Mouse (Mus musculus) heart, postnatal 0 days (tissue): ENCODE data around the gene Fis1. TPM values are rescaled to one million over a fixed set of nuclear protein-coding genes. Genes with fewer than 3 reads are reported as not detected.

Experiments used
- ATAC-seq: fragments of 200-750 bp; cut with Nextera tagmentation; 2 replicates; pipeline ENCODE4 v1.8.0; 2017; ENCODE audit warnings: low read depth, moderate number of reproducible peaks, moderate library complexity; ENCODE audit not compliant: insufficient read depth
- DNase-seq: peaks from one replicate; pipeline ENCODE4 v3.0.0-alpha.2; 2016; ENCODE audit warnings: low spot score
- H3K27ac ChIP-seq: fragments of 300-500 bp; sonication (generic); 2 replicates; pipeline ENCODE4 v1.5.1; 2014; ENCODE audit warnings: low read depth, mild to moderate bottlenecking
- H3K27me3 ChIP-seq: fragments of 300-500 bp; sonication (generic); 2 replicates; pipeline ENCODE4 v1.6.1; 2014; ENCODE audit warnings: low read length, mixed read lengths; ENCODE audit not compliant: control insufficient read depth, insufficient read depth
- H3K36me3 ChIP-seq: fragments of 300-500 bp; sonication (generic); replicated peaks from 2 replicates; pipeline ENCODE4 v1.6.1; 2014; ENCODE audit warnings: low read length, mixed read lengths; ENCODE audit not compliant: control insufficient read depth, insufficient read depth
- H3K4me1 ChIP-seq: fragments of 300-500 bp; sonication (generic); 2 replicates; pipeline ENCODE4 v1.6.1; 2014; ENCODE audit warnings: antibody characterized with exemption; ENCODE audit not compliant: control insufficient read depth, insufficient read depth
- H3K4me2 ChIP-seq: fragments of 300-500 bp; sonication (generic); 2 replicates; pipeline ENCODE4 v1.6.1; 2014; ENCODE audit warnings: low read depth, mild to moderate bottlenecking, low read length, moderate library complexity
- H3K4me3 ChIP-seq: fragments of 300-500 bp; sonication (generic); 2 replicates; pipeline ENCODE4 v1.5.1; 2014; ENCODE audit warnings: low read depth, low read length
- H3K9ac ChIP-seq: fragments of 300-500 bp; sonication (generic); replicated peaks from 2 replicates; pipeline ENCODE4 v1.6.1; 2014; ENCODE audit warnings: low read depth, low read length, mixed read lengths
- H3K9me3 ChIP-seq: fragments of 300-500 bp; sonication (generic); replicated peaks from 2 replicates; pipeline ENCODE4 v1.6.1; 2016; ENCODE audit warnings: low read length; ENCODE audit not compliant: control insufficient read depth
- CTCF ChIP-seq: IDR thresholded peaks from 2 replicates; pipeline ENCODE4 v1.5.1; 2016; ENCODE audit warnings: antibody characterized with exemption, control low read depth, low read depth
- EP300 ChIP-seq: IDR thresholded peaks from 2 replicates; pipeline ENCODE4 v1.6.1; 2016; ENCODE audit warnings: antibody characterized with exemption, low read depth
- WGBS: fragments of 180-500 bp; shearing (Covaris S2); extraction: QIAGEN DNeasy Blood & Tissue Kit; methylation state at CpG from one replicate; pipeline ENCODE4 v1.1.7; 2014; 5-methylcytosine and 5-hydroxymethylcytosine counted together
- polyA plus RNA-seq: library from polyadenylated mRNA; unstranded; fragments of >200 nt; fragmentation: Nextera tagmentation; extraction: Ambion mirVana; gene quantifications from 2 replicates; pipeline ENCODE4 v1.2.1, GENCODE M21; 2015
- total RNA-seq: library from RNA; depleted of rRNA; stranded (reverse); fragments of >200 nt; gene quantifications from 2 replicates; pipeline ENCODE4 v1.2.3, GENCODE M21; 2014; ENCODE audit warnings: low replicate concordance

The Fis1 gene
- total and polyA plus RNA-seq, 2 experiments from 2014 or later: 143 to 249 TPM

DNA sequence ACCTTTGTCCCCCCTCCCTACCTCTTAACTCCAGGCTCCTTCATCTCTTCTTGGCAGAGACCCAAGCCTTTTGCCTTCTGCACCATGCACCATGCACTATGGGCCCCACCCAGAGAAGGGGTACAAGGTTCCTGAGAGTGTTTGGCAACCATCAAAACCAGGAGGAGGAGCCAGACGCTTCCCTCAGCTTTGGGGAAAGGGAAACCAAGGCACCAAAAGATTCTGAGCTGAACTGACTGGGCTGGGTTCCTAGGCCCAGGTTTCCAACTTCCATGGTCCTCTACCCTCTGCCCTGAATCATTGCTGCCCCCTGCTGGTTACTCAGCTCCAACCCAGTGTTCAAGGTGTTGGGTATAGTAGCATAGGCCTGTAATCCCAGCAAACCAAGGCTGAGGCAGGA lies 17.6 kb downstream of the Fis1 start:
- Histone ChIP-seq H3K4me2 (no peak overlapping the region), H3K27me3 (no peaks in the 10 kb centered on the region), H3K27ac (no peak overlapping the region), H3K4me3 (no peak overlapping the region), H3K9ac (no peak overlapping the region), H3K4me1 (peaks cover 21% of the 10 kb centered on the region; the same call in 1 of the 2 replicates), H3K9me3 (no peaks in the 10 kb centered on the region), H3K36me3 (peaks cover 9% of the 10 kb centered on the region)
- ATAC-seq (no peak), DNase-seq (no peak)
- WGBS: 71% methylated on average over 1 of the region's 1 CpGs
- TF ChIP-seq CTCF (peak; percentile 71), EP300 (no peak)

DNA sequence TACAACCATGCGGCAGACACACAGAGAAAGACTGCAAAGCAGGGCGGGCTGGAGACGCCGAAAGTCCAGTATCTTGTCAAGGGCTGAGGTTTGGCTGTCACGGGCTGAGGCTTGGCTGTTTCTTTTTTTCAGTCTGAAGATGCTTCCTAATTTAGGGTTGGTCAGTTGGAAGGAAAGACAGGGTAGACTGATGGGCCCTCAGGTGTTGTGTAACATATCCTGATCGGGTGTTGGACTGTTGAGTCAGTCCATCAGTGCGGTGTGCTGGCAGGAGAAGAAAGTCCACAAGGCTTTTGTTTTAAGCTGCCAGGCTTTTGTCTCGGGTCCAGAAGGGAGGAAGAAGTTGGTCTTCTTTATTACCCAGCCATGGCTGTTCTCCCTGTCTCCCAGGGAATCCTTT lies 20.6 kb downstream of the Fis1 start:
- ATAC-seq: no peak
- Histone ChIP-seq H3K9ac (no peak overlapping the region), H3K27me3 (no peaks in the 10 kb centered on the region), H3K27ac (no peak overlapping the region), H3K4me1 (no peaks in the 10 kb centered on the region), H3K4me2 (no peak overlapping the region), H3K9me3 (no peaks in the 10 kb centered on the region), H3K4me3 (no peak overlapping the region), H3K36me3 (no peaks in the 10 kb centered on the region)
- TF ChIP-seq EP300 (no peak), CTCF (no peak)
- no peak for DNase-seq
- WGBS: 61% methylated on average over 8 of the region's 8 CpGs

- Histone ChIP-seq H3K4me3 (no peak overlapping the region), H3K9ac (no peak overlapping the region), H3K4me2 (no peak overlapping the region), H3K36me3 (peaks cover 16% of the 10 kb centered on the region), H3K4me1 (no peaks in the 10 kb centered on the region), H3K27me3 (no peaks in the 10 kb centered on the region), H3K9me3 (no peaks in the 10 kb centered on the region), H3K27ac (no peak overlapping the region)
- WGBS: 57% methylated on average over 4 of the region's 4 CpGs
- TF ChIP-seq EP300: no peak
- no peak for TF ChIP-seq CTCF
- ATAC-seq: no peak
- no peak for DNase-seq
These were observed 24.7 kb downstream of the Fis1 start for GRCm38 (mm10) chr5:136977769-136978168.

DNA sequence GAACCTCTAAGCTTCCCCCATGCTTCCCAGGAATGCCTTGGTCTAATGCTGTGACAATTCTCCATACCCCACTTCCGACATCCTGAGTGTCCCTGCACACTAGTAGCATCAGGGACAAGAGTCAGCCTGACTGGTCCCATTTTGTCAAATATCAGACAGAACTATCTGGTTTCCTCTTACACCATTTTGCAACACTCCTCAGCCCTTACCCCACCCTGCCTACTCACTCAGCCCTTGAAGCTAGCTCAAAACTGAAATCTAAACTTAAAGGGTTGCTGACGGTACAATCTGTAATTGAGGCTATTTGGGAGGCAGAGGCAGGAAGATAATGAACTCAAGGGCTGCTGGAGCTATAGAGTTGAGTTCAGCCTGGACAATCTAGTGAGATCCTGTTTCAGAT lies 26.7 kb downstream of the Fis1 start:
- peaks cover 24% of the 10 kb centered on the region for H3K36me3 ChIP-seq
- H3K27ac ChIP-seq: no peak overlapping the region
- H3K4me2 ChIP-seq: no peak overlapping the region
- H3K9me3 ChIP-seq: no peaks in the 10 kb centered on the region
- H3K27me3 ChIP-seq: no peaks in the 10 kb centered on the region
- no peak overlapping the region for H3K9ac ChIP-seq
- TF ChIP-seq EP300: no peak
- no peak for TF ChIP-seq CTCF
- no peak for DNase-seq
- no peaks in the 10 kb centered on the region for H3K4me1 ChIP-seq
- ATAC-seq: no peak
- H3K4me3 ChIP-seq: no peak overlapping the region
- 76% methylated on average over 2 of the region's 2 CpGs for WGBS

DNA sequence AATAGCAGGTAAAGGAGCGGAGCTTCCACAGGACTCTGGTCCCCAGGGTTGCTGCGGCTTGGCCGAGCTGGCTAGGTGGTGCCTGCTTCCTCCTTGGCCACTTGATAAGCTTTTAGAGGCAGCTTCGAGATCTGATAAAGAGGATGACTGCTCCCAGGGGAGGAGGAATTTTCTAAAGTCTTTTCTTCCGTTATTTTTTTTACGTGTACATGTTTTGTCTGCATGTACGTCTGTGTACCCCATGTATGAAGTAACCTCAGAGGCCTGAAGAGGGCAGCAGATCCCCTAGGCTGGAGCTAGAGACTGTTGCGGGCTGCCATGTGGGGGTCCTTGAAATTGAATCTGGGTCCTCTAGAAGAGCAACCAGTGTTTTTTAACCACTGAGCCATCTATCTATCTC lies 27.9 kb downstream of the Fis1 start:
- no peak for TF ChIP-seq CTCF
- no peak for TF ChIP-seq EP300
- 79% methylated on average over 8 of the region's 8 CpGs for WGBS

DNA sequence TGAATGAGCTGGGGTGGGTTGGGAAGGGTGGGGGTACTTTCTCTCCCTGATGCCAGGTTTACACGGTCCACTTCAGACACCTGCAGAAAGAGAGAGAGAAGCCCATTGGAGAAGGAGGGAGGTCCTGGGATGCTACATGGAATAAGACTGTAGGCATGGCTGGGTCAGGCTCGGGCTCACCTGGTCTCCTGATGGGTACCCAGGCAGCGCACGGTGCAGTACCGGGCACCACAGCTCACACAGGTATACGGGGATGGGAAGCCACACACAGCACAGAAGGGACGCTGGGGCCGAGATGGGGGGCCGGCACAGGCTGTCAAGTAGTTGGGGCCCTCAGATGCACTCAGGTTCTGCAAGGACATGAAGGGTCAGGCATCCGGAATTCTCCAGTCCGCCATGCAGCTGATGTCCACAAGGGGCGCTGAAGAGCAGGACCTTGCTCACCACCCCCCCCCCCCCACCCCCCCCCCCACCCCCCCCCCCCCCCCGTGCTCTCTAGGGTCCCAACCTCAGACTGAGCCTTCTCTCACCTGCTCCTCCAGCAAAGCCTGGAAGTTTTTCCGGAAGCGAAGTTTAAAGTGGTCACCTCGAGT lies 29.4 kb downstream of the Fis1 start:
- DNase-seq: peak; percentile 36

More for the DNA sequence above, 27.9 kb downstream of the Fis1 start:
- H3K9me3 ChIP-seq: no peaks in the 10 kb centered on the region
- H3K4me2 ChIP-seq: no peak overlapping the region
- peaks cover 24% of the 10 kb centered on the region for H3K36me3 ChIP-seq
- H3K27ac ChIP-seq: no peak overlapping the region
- H3K4me3 ChIP-seq: no peak overlapping the region
- H3K9ac ChIP-seq: no peak overlapping the region
- 0 out of 2 replicates have a peak, but pooled peaks cover under 1% of the 10 kb centered on the region for H3K4me1 ChIP-seq
- no peak for ATAC-seq
- DNase-seq: no peak
- H3K27me3 ChIP-seq: no peaks in the 10 kb centered on the region

More for the DNA sequence above, 29.4 kb downstream of the Fis1 start:
- Histone ChIP-seq H3K36me3 (peaks cover 24% of the 10 kb centered on the region), H3K27ac (no peak overlapping the region), H3K4me2 (no peak overlapping the region), H3K9me3 (no peaks in the 10 kb centered on the region), H3K4me3 (no peak overlapping the region), H3K9ac (no peak overlapping the region), H3K4me1 (peaks cover 5% of the 10 kb centered on the region; the same call in 1 of the 2 replicates), H3K27me3 (no peaks in the 10 kb centered on the region)
- ATAC-seq: no peak
- 42% methylated on average over 13 of the region's 16 CpGs for WGBS
- TF ChIP-seq EP300 (no peak), CTCF (peak; percentile 51)
